Comparison of ENCODE assay signal across 16 mouse cellular contexts in the genomic region with DNA sequence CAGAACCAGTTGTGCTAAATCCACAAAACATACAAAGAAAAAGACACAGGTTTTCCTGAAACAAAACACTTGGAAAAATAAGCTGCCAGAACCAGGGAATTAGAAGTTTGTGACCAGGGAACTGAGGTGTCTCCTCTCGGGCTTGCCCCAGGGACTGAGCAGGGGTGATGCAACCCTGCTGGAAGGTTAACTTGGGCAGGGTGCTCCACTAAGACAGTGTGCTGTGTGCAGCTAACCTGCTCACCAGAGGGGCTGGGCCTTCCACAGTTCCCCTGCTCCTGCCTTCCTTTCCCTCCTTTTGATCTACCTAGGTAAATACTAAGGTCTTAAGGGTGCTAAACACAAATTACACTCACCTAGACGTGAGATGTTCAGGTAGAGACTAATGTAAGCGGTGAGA. TPM values are rescaled to one million over a fixed set of nuclear protein-coding genes. Genes with fewer than 3 reads are reported as not detected.
DNase-seq lines count a peak whose midpoint lies in the region; ATAC-seq and TF ChIP-seq lines count a peak whose summit lies in the region.
"Had no signal": no experiment of that assay in that cellular context is flagged by ENCODE, and none has a peak within 500 bp of the region (broad histone marks: within the 10 kb centered on the region; RNA-seq: fewer than 3 reads in every experiment).

No protein-coding gene starts in this region.

- DNase-seq in heart, adult 11 months, result peak; percentile 37
- no peak for DNase-seq in adrenal gland, postnatal 10 days
- DNase-seq in gastrocnemius, adult 2 months, result no peak
- DNase-seq in left cerebral cortex, postnatal 25 days (ENCODE audit: low spot score in 2 of 2), result no peak
- DNase-seq: adrenal gland, adult 8-10 months; cerebellum, postnatal 36 days; gastrocnemius, postnatal 10 days; heart, postnatal 10 days; lung, postnatal 10 days; retina, postnatal 1 day had no signal

- no peak for ATAC-seq in heart, embryonic 11.5 days (replicated peaks; ENCODE audit: insufficient number of reproducible peaks, low FRiP score, low TSS enrichment)
- ATAC-seq in midbrain, embryonic 15.5 days (replicated peaks), result no peak
- no peak for ATAC-seq in midbrain, embryonic 13.5 days
- ATAC-seq in liver, embryonic 15.5 days (ENCODE audit: insufficient read depth), result no peak

- H3K36me3 ChIP-seq in heart, embryonic 11.5 days (ENCODE audit: control insufficient read depth, insufficient read depth, low read length), result no peaks in the 10 kb centered on the region
- H3K36me3 ChIP-seq in midbrain, embryonic 15.5 days (replicated peaks), result no peaks in the 10 kb centered on the region
- H3K36me3 ChIP-seq in midbrain, embryonic 13.5 days, result peaks cover 19% of the 10 kb centered on the region
- peaks cover 62% of the 10 kb centered on the region for H3K36me3 ChIP-seq in liver, embryonic 15.5 days (replicated peaks)
- H3K36me3 ChIP-seq: kidney, embryonic 15.5 days had no signal

- no peaks in the 10 kb centered on the region for H3K27me3 ChIP-seq in heart, embryonic 11.5 days (ENCODE audit: control insufficient read depth, insufficient read depth, low read length)
- no peaks in the 10 kb centered on the region for H3K27me3 ChIP-seq in midbrain, embryonic 15.5 days (replicated peaks)
- no peaks in the 10 kb centered on the region; the same call in 1 of the 2 replicates for H3K27me3 ChIP-seq in midbrain, embryonic 13.5 days
- H3K27me3 ChIP-seq in liver, embryonic 15.5 days, result no peaks in the 10 kb centered on the region

- no peak overlapping the region for H3K27ac ChIP-seq in heart, embryonic 11.5 days (ENCODE audit: low read depth, low read length)
- peak overlapping the region; percentile 58; the same call in 1 of the 2 replicates for H3K27ac ChIP-seq in midbrain, embryonic 15.5 days
- no peak overlapping the region for H3K27ac ChIP-seq in midbrain, embryonic 13.5 days
- H3K27ac ChIP-seq in liver, embryonic 15.5 days (replicated peaks), result no peak overlapping the region
- H3K27ac ChIP-seq in gastrocnemius, adult 2 months, result no peak overlapping the region
- H3K27ac ChIP-seq: kidney, embryonic 15.5 days had no signal

- intact Hi-C loops in gastrocnemius, adult 2 months (cut with DNase I), result no loop called here
- intact Hi-C loops in left cerebral cortex, postnatal 25 days (cut with DNase I), result no loop called here

- no peaks in the 10 kb centered on the region for H3K9me3 ChIP-seq in heart, embryonic 11.5 days (replicated peaks; ENCODE audit: control insufficient read depth, low read length)
- no peaks in the 10 kb centered on the region for H3K9me3 ChIP-seq in midbrain, embryonic 15.5 days
- H3K9me3 ChIP-seq in midbrain, embryonic 13.5 days, result no peaks in the 10 kb centered on the region
- H3K9me3 ChIP-seq in liver, embryonic 15.5 days (replicated peaks), result no peaks in the 10 kb centered on the region
- H3K9me3 ChIP-seq: kidney, embryonic 15.5 days had no signal

- no peak overlapping the region for H3K9ac ChIP-seq in heart, embryonic 11.5 days (ENCODE audit: low read depth, low read length)
- 0 out of 2 replicates have a peak overlapping the region, but pooled peaks have one; percentile 25 for H3K9ac ChIP-seq in midbrain, embryonic 15.5 days
- H3K9ac ChIP-seq in midbrain, embryonic 13.5 days (replicated peaks), result no peak overlapping the region
- 0 out of 2 replicates have a peak overlapping the region, but pooled peaks have one; percentile 15 for H3K9ac ChIP-seq in liver, embryonic 15.5 days
- H3K9ac ChIP-seq: kidney, embryonic 15.5 days had no signal

- 53% methylated on average over 3 of the region's 3 CpGs for WGBS in heart, embryonic 11.5 days (ENCODE audit: insufficient replicate concordance)
- 46% methylated on average over 3 of the region's 3 CpGs for WGBS in midbrain, embryonic 15.5 days
- 59% methylated on average over 3 of the region's 3 CpGs for WGBS in midbrain, embryonic 13.5 days
- 57% methylated on average over 3 of the region's 3 CpGs for WGBS in liver, embryonic 15.5 days (ENCODE audit: insufficient replicate concordance)

- H3K4me2 ChIP-seq in heart, embryonic 11.5 days, result no peak overlapping the region
- peak overlapping the region; percentile 13; the same call in 1 of the 2 replicates for H3K4me2 ChIP-seq in midbrain, embryonic 15.5 days
- H3K4me2 ChIP-seq in midbrain, embryonic 13.5 days (replicated peaks), result no peak overlapping the region
- H3K4me2 ChIP-seq in liver, embryonic 15.5 days, result no peak overlapping the region
- H3K4me2 ChIP-seq: kidney, embryonic 15.5 days had no signal

- peaks cover 24% of the 10 kb centered on the region for H3K4me1 ChIP-seq in heart, embryonic 11.5 days (ENCODE audit: control insufficient read depth, insufficient read depth, low read length)
- peaks cover 86% of the 10 kb centered on the region for H3K4me1 ChIP-seq in midbrain, embryonic 15.5 days
- H3K4me1 ChIP-seq in midbrain, embryonic 13.5 days (replicated peaks), result peaks cover 95% of the 10 kb centered on the region
- peaks cover 50% of the 10 kb centered on the region for H3K4me1 ChIP-seq in liver, embryonic 15.5 days (replicated peaks)

- no peak for TF ChIP-seq CTCF in gastrocnemius, adult 2 months (IDR thresholded peaks at IDR 0.05)

- no peak overlapping the region for H3K4me3 ChIP-seq in heart, embryonic 11.5 days (ENCODE audit: low read depth, low read length)
- no peak overlapping the region for H3K4me3 ChIP-seq in midbrain, embryonic 15.5 days
- no peak overlapping the region for H3K4me3 ChIP-seq in midbrain, embryonic 13.5 days (replicated peaks)
- H3K4me3 ChIP-seq in liver, embryonic 15.5 days (replicated peaks), result no peak overlapping the region
- H3K4me3 ChIP-seq in gastrocnemius, adult 2 months, result no peak overlapping the region
- H3K4me3 ChIP-seq: kidney, embryonic 15.5 days had no signal

RNA-seq across cellular contexts. Expression of a gene that starts 14.8 kb away (rescaled TPM):
- 19.1 and 21.7 TPM in 2 replicates for polyA plus RNA-seq in heart, embryonic 11.5 days (2014; fragmentation: Nextera tagmentation; extraction: Ambion mirVana)
- 101 and 105 TPM in 2 replicates for polyA plus RNA-seq in midbrain, embryonic 15.5 days (2015; fragmentation: Nextera tagmentation; extraction: Ambion mirVana)
- 97.6 and 102 TPM in 2 replicates for polyA plus RNA-seq in midbrain, embryonic 13.5 days (2015; fragmentation: Nextera tagmentation; extraction: Ambion mirVana)
- polyA plus RNA-seq in liver, embryonic 15.5 days (2015; fragmentation: Nextera tagmentation; extraction: Ambion mirVana), result 24.7 and 25.2 TPM in 2 replicates
- total RNA-seq in adrenal gland, postnatal 10 days (2021), result 1 to 10 TPM; 3.3 to 4.8 TPM
- not detected for total RNA-seq in gastrocnemius, adult 2 months (2021)
- 100 to 1,000 TPM in 1 of 2 experiments, 10 to 100 TPM in 1; 94.7 to 104 TPM for total RNA-seq in left cerebral cortex, postnatal 25 days (2021)

RNA-seq across cellular contexts. Expression of a gene that starts 17.8 kb away (rescaled TPM):
- polyA plus RNA-seq in heart, embryonic 11.5 days (2014; fragmentation: Nextera tagmentation; extraction: Ambion mirVana), result not detected in 2 replicates
- polyA plus RNA-seq in midbrain, embryonic 15.5 days (2015; fragmentation: Nextera tagmentation; extraction: Ambion mirVana), result 0.23 TPM in 1 of 2 replicates, not detected in the other
- polyA plus RNA-seq in midbrain, embryonic 13.5 days (2015; fragmentation: Nextera tagmentation; extraction: Ambion mirVana), result not detected in 2 replicates
- not detected in 2 replicates for polyA plus RNA-seq in liver, embryonic 15.5 days (2015; fragmentation: Nextera tagmentation; extraction: Ambion mirVana)
- not detected for total RNA-seq in adrenal gland, postnatal 10 days (2021)
- total RNA-seq in gastrocnemius, adult 2 months (2021), result not detected
- total RNA-seq in left cerebral cortex, postnatal 25 days (2021), result 1 to 10 TPM; 1.0 to 1.4 TPM
- total RNA-seq: adrenal gland, adult 8-10 months; gastrocnemius, postnatal 10 days; heart, postnatal 10 days had no signal
- polyA plus RNA-seq: kidney, embryonic 15.5 days; urinary bladder, adult 2 months had no signal

Comparison
In these comparisons a context has a peak if more than half of its experiments do, and no peak if none do; other contexts are left out.
1. H3K9ac ChIP-seq: peak in midbrain, embryonic 15.5 days (single experiment) and liver, embryonic 15.5 days (single experiment); none in heart, embryonic 11.5 days (single experiment) and midbrain, embryonic 13.5 days (single experiment).